ENCODE assay signal across 20 mouse cellular contexts in genomic region chr2:58352846-58353245, GRCm38 (mm10). TPM values are rescaled to one million over a fixed set of nuclear protein-coding genes. Genes with fewer than 3 reads are reported as not detected.
DNase-seq lines count a peak whose midpoint lies in the region; ATAC-seq lines count a peak whose summit lies in the region.
"Had no signal": no experiment of that assay in that cellular context is flagged by ENCODE, and none has a peak within 500 bp of the region (broad histone marks: within the 10 kb centered on the region; RNA-seq: fewer than 3 reads in every experiment).

No protein-coding gene starts in this region.

- H3K4me2 ChIP-seq in kidney, embryonic 16.5 days (replicated peaks; ENCODE audit: low read depth, low read length), result no peak overlapping the region
- no peak overlapping the region for H3K4me2 ChIP-seq in forebrain, embryonic 11.5 days (ENCODE audit: low read depth, low read length, severe bottlenecking)
- H3K4me2 ChIP-seq: embryonic facial prominence, embryonic 12.5 days; forebrain, embryonic 12.5 days; heart, embryonic 11.5 days; hindbrain, embryonic 15.5 days had no signal

- H3K9me3 ChIP-seq in kidney, embryonic 16.5 days (ENCODE audit: low read length), result no peaks in the 10 kb centered on the region
- no peaks in the 10 kb centered on the region for H3K9me3 ChIP-seq in forebrain, embryonic 11.5 days (ENCODE audit: control insufficient read depth, low read length)
- H3K9me3 ChIP-seq: embryonic facial prominence, embryonic 12.5 days; forebrain, embryonic 12.5 days; hindbrain, embryonic 15.5 days had no signal

- H3K4me1 ChIP-seq in kidney, embryonic 16.5 days (ENCODE audit: insufficient read depth, low read length), result peaks cover 10% of the 10 kb centered on the region
- peaks cover 6% of the 10 kb centered on the region; the same call in 1 of the 2 replicates for H3K4me1 ChIP-seq in forebrain, embryonic 11.5 days (replicated peaks; ENCODE audit: control insufficient read depth, insufficient read depth, low read length)

- no peak overlapping the region for H3K9ac ChIP-seq in kidney, embryonic 16.5 days (replicated peaks; ENCODE audit: low read length)
- no peak overlapping the region for H3K9ac ChIP-seq in forebrain, embryonic 11.5 days (ENCODE audit: low read length)
- H3K9ac ChIP-seq: embryonic facial prominence, embryonic 12.5 days; forebrain, embryonic 12.5 days; hindbrain, embryonic 15.5 days had no signal

- WGBS in kidney, embryonic 16.5 days, result 64% methylated on average over 5 of the region's 5 CpGs
- 84% methylated on average over 5 of the region's 5 CpGs for WGBS in forebrain, embryonic 11.5 days

- H3K36me3 ChIP-seq in kidney, embryonic 16.5 days (ENCODE audit: insufficient read depth, low read length), result no peaks in the 10 kb centered on the region
- H3K36me3 ChIP-seq in forebrain, embryonic 11.5 days (ENCODE audit: control insufficient read depth, insufficient read depth, low read length), result no peaks in the 10 kb centered on the region
- H3K36me3 ChIP-seq: embryonic facial prominence, embryonic 12.5 days; forebrain, embryonic 12.5 days; hindbrain, embryonic 15.5 days had no signal

- DNase-seq in adrenal gland, adult 2 months, result peak; percentile 42
- no peak for DNase-seq in adrenal gland, postnatal 4 days (ENCODE audit: low spot score in 2 of 2)
- peak; percentile 5 for DNase-seq in kidney, postnatal 10 days
- DNase-seq in adrenal gland, postnatal 14 days, result peak; percentile 50
- DNase-seq in forebrain, embryonic 11.5 days (ENCODE audit: low spot score), result no peak
- no peak for DNase-seq in left cerebral cortex, adult 11 months (ENCODE audit: low spot score)
- DNase-seq: cerebellum, adult 9-10 months; cerebellum, postnatal 25 days; gastrocnemius, postnatal 10 days; heart, adult 2 months; heart, postnatal 36 days; kidney, adult 9 months had no signal

- no peak for ATAC-seq in kidney, embryonic 16.5 days (ENCODE audit: low FRiP score, low TSS enrichment)
- no peak for ATAC-seq in forebrain, embryonic 11.5 days (replicated peaks; ENCODE audit: low FRiP score)
- ATAC-seq: forebrain, embryonic 16.5 days; intestine, embryonic 16.5 days had no signal

- no peak overlapping the region for H3K27ac ChIP-seq in kidney, embryonic 16.5 days (ENCODE audit: low read length)
- no peak overlapping the region for H3K27ac ChIP-seq in forebrain, embryonic 11.5 days (ENCODE audit: low read depth, low read length)
- H3K27ac ChIP-seq: embryonic facial prominence, embryonic 12.5 days; forebrain, embryonic 12.5 days; heart, adult 2 months; hindbrain, embryonic 15.5 days had no signal

- H3K27me3 ChIP-seq in kidney, embryonic 16.5 days (ENCODE audit: insufficient read depth, low read length), result peaks cover 23% of the 10 kb centered on the region; the same call in 1 of the 2 replicates
- peaks cover 8% of the 10 kb centered on the region for H3K27me3 ChIP-seq in forebrain, embryonic 11.5 days (ENCODE audit: control insufficient read depth, insufficient read depth, low read length)

- no peak overlapping the region for H3K4me3 ChIP-seq in kidney, embryonic 16.5 days (ENCODE audit: low read length)
- H3K4me3 ChIP-seq in forebrain, embryonic 11.5 days (ENCODE audit: low read depth, low read length), result no peak overlapping the region
- H3K4me3 ChIP-seq: embryonic facial prominence, embryonic 12.5 days; forebrain, embryonic 12.5 days; heart, adult 2 months; hindbrain, embryonic 15.5 days had no signal

RNA-seq across cellular contexts. Expression of gene Acvr1c, which starts 4.8 kb away (rescaled TPM):
- total RNA-seq in adrenal gland, adult 2 months (2021), result 10 to 100 TPM; 16.6 to 33.5 TPM
- polyA plus RNA-seq in adrenal gland, adult 2 months (2012; rRNA removed), result 1.3 and 2.5 TPM in 2 replicates
- total RNA-seq in adrenal gland, postnatal 4 days (2021), result 10 to 100 TPM in 1 of 2 experiments, 1 to 10 TPM in 1; 9.3 to 11.3 TPM
- polyA plus RNA-seq in kidney, embryonic 16.5 days (2015; fragmentation: Nextera tagmentation; extraction: Ambion mirVana), result 0.30 and 0.35 TPM in 2 replicates
- total RNA-seq in adrenal gland, postnatal 14 days (2021), result 34.1 and 38.2 TPM in 2 replicates
- 0.45 and 0.81 TPM in 2 replicates for polyA plus RNA-seq in forebrain, embryonic 11.5 days (2014; fragmentation: Nextera tagmentation; extraction: Ambion mirVana)
- total RNA-seq: MEL had no signal

Comparison
In these comparisons a context has a peak if more than half of its experiments do, and no peak if none do; other contexts are left out.
1. DNase-seq: peak in adrenal gland, adult 2 months (single experiment), kidney, postnatal 10 days (single experiment) and adrenal gland, postnatal 14 days (single experiment); none in adrenal gland, postnatal 4 days (0 of 2), forebrain, embryonic 11.5 days (single experiment) and left cerebral cortex, adult 11 months (single experiment).